Mouse (Mus musculus) gastrocnemius, postnatal 36 days (tissue): ENCODE data around the gene Gpr1. TPM values are rescaled to one million over a fixed set of nuclear protein-coding genes. Genes with fewer than 3 reads are reported as not detected.
A peak's percentile ranks its signal among the peaks of the same experiment; 100 is the strongest.
"Not testable (repeated sequence)": the region's sequence is repeated elsewhere in the genome, so short reads cannot be mapped to it uniquely, and the experiment has no call there.

ENCODE experiments used
- DNase-seq, 2 experiments: peaks; one replicate each; pipeline ENCODE4 v3.0.0; 2022
- intact Hi-C: fragments of 180-260 bp; cut with DNase I; formaldehyde crosslinking; loops from one replicate; pipeline ENCODE4 v1.15.1; 2025
- total RNA-seq, 2 experiments: library from RNA; stranded (reverse); gene quantifications; 2 replicates each; pipeline ENCODE4 v1.2.3; 2021

Gpr1 gene
- total RNA-seq, 2 experiments from 2014 or later: 0.17 to 0.48 TPM

DNA sequence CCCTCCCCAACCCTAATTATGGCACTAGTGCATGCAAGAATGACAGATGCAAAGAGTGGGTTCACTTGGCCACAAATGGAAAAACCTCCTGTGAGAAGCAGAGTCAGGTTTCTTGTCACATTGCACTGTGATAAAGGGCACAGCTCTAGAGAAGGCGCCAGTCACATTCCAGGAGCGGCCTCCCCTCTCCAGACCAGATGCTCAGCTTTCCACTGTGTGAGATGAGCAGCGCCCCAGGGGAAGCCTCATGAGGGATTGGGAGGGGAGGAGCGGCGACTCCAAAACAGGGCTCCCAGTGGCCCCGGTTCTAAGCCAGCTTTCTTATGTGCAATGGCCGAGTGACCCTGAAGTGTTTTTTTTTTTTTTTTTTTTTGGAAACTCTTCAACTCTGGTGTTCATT lies 11.5 kb upstream of the Gpr1 start:
- no peak for DNase-seq
- intact Hi-C loops: no loop called here

GRCm38 (mm10) chr1:63225009-63225408 lies 10.7 kb upstream of the Gpr1 start:
- no peak for DNase-seq
- intact Hi-C loops: no loop called here

DNA sequence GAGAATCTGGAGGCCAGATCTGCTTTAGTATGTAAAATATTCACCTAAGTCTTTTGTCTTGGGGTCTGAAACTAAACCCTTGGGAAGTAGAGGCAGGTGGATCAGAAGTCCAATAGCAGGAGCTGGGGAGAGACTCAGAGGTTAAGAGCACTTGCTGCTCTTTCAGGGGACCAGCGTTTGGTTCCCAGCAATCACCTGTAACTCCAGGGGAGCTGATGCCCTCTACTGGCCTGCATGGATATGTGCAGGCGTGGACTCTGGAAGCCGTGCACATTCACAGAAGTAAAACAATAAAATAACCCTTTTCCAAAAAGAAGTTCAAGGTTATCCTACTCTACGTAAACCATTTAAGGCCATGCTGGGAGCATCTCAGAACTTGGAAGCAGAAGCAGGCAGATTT lies 4.9 kb upstream of the Gpr1 start:
- DNase-seq: no peak
- intact Hi-C loops: no loop called here

- no peak for DNase-seq
- intact Hi-C loops: no loop called here
These were observed 288 bp upstream of the Gpr1 start for GRCm38 (mm10) chr1:63214631-63215030.

GRCm38 (mm10) chr1:63213478-63214270 lies 669 bp downstream of the Gpr1 start:
- no peak for DNase-seq
- intact Hi-C loops: no loop called here

- intact Hi-C loops: no loop called here
- no peak for DNase-seq
These were observed 4.3 kb downstream of the Gpr1 start for GRCm38 (mm10) chr1:63209861-63210529.

GRCm38 (mm10) chr1:63207607-63208006 lies 6.7 kb downstream of the Gpr1 start:
- intact Hi-C loops: no loop called here
- DNase-seq: no peak

- DNase-seq: no peak
- intact Hi-C loops: no loop called here
These were observed 9.5 kb downstream of the Gpr1 start for GRCm38 (mm10) chr1:63204660-63205394.

DNA sequence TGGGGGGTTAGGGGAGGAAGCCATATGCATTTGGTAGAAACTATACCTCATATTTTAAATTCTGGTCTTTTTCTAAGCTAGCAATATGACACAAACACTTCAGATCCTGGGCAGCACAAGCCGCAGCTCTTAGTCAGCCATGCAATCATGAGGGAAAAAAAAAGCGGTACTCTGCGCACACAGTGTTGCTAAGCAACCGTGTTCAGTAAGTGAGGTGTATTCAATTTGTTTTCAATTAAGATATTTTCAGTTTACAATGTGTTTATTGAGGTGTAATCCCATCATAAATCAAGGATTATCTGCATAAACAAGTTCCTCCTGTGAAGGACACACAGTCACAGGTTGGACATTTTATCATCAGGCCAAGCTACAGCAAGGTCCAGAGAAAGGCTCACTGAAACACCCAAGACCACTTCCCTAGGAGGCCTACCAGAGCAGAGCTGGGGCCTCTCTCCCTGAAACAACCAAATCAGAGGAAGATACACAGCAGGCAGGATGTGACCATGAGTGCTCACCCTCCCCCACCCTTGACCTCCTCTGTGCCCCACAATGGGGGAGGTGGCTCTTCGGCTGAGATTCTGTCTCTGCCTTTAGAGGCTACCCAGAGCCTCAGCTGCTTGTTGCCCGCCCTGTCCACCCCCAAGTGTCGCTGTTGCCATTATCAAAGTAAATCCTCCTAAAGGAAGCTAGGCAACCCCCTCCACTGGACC lies 10.2 kb downstream of the Gpr1 start:
- DNase-seq: no peak
- intact Hi-C loops: no loop called here

DNA sequence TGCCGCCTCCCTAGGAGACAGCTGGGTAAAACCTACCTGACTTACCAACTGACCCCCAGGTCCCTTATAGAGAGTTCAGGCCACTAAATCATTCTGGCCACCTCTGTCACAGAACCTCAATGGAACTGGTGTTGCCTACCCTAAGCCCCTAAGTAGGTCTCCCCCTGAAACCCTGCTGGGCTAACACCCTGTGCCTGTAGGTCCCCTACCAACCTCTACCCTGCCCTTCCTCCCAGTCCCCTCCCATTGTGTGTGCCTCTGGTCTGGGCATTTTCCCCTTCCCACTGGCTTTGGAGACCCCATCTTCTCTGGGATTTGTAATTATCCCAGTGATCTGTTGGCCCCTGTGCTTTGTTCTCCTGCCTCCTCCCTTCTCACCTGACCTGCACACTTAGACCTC lies 10.9 kb downstream of the Gpr1 start:
- intact Hi-C loops: no loop called here
- DNase-seq: no peak

DNA sequence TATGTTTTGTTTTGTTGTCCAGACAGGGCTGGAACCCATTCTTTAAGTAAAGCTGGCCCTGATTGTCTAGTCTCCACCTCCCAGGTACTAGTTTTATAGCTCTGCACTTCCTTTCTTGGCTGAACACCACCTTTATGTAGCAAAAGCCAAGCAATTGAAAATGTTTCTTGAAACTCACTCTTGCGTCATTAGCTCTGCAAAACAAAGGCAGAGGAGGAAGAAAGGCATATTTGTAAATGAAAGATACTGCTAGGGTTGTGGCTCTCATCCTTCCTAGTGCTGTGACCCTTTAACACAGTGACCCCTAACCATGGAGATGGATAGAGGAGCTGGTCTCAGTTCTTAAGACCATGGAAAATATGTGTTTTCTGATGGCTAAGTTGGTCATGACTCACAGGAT lies 12.7 kb downstream of the Gpr1 start:
- intact Hi-C loops: no loop called here
- DNase-seq: no peak

DNA sequence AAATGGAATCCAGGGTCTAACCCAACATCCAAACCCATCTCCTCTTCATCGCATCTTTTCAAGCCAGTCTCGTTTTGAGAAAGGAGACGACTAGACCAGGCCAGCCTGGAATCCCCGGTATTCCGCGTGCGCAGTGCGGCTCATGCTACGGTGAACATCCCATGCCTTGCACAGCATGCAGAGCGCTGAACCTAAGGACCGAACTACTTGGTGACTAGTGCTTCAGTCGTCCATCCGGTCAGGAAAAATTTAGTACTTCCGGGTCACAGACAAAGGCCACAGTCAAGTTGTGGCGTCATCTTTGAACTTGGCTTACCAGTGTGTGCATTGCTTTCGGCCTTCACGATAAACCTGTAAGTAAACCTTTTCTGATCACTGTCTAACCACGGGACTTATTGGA lies 14.0 kb downstream of the Gpr1 start:
- DNase-seq: no peak
- intact Hi-C loops: no loop called here

DNA sequence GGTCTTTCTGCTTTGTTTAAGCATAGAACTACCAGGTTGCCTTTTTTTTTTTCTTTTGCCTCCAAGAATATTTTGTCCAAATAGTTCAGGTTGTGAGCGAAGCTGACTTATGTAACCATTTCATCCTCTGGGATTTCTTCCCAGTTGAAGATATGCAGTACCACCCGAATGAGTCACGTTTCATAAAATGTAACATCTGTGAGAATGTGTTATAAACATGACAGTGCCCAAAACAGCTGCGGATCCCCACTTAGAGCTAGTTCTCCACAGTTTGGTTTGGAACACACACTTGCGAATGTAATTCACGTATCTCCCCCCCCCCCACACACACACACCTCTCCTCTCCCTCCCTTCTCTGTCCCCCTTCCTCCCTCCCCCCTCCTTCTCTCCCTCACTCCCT lies 15.0 kb downstream of the Gpr1 start:
- intact Hi-C loops: no loop called here
- DNase-seq: no peak

DNA sequence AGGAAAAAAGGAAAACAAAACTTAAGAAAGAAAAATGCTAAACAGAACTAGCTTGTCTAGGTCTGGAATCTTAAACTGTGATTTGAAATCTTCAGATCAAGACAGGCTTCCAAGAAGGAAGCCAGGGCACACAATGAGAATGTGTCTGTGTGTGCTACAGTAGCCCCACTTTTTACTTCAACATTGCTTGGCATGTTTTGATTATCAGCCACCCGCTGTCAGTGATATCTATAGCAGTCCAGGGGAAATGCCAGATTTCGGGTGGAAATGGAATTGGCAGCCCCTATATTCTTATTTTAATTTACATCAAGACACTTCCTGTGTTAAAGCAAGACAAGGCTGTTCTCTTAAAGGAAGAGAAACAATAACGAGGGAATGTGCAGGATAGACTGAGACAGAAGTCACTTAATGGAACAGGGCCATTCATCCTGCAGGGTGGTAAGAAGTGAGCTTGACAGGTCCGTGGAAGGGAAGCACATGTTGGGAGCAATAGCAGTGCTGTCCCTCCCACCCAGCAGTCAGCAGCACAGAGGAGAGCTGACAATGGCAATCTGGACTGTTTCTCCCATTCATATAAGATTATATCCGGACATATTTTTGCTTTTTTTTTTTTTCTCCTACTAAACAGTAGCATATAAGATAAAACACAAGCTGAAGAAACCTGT lies 18.4 kb downstream of the Gpr1 start:
- intact Hi-C loops: no loop called here
- DNase-seq: no peak

DNA sequence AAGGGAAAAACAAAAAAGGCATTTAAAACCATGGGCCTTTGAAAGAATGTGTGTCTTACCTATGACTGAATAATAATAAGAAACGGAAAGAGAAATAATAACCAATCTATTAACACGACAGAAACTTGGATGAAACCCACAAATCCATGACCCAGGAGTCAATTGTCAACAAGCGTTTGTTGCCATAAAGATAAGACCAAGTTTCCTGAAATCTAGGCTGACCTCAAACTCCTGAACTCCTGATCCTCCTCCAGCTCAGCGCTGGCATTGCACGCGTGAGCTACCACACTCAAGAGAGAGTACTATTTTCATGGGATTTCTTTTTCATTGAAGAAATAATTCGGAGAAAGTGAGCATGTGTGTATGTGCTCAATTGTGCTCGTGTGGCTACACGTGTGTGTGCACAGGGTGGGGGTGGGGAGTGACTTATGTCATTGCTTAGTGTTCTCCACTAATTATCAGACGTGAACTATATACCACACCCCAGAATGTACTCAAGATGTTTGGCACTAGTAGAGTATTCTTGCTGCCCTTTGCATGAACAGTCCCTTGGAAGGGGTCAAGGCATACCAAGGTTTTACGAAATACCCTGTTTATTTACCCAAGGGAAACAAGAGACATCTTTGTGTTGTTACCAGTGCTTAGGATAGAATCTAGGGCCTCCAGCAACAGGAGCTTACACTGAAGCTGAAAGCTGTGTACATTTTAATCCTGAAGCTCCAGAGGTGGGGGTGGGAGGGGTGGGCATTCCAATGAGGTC lies 21.9 kb downstream of the Gpr1 start:
- intact Hi-C loops: no loop called here
- no peak for DNase-seq

DNA sequence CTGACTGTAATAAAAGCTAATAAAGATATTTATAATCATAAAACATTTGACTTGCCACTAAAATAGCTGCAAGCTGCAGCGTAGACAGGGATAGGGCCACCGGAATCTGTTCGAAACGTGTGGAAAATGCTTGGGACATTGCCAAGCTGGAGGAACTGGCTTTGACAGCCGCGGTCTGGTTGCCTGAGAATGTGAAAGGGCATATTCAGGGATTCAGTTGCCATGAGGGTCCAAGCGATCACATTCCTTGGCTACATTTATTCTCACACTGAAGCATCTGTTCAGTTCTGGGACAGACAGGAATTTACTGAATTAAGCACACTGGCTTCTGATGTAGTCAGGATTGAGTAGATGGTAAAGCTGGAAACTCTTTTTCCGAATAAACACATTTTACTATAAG lies 23.5 kb downstream of the Gpr1 start:
- intact Hi-C loops: no loop called here
- DNase-seq: no peak

- no peak for DNase-seq
- intact Hi-C loops: loop anchor here (5.0 kb wide), 1 partner anchor 49 kb away; no protein-coding TSS in a partner anchor
These were observed 25.8 kb downstream of the Gpr1 start for GRCm38 (mm10) chr1:63188536-63188935.

GRCm38 (mm10) chr1:63185430-63185829 lies 28.9 kb downstream of the Gpr1 start:
- intact Hi-C loops: loop anchor here (5.0 kb wide), 1 partner anchor 52 kb away; no protein-coding TSS in a partner anchor
- not testable (repeated sequence) for DNase-seq

GRCm38 (mm10) chr1:63182636-63183270 lies 31.6 kb downstream of the Gpr1 start:
- intact Hi-C loops: loop anchor here (5.0 kb wide), 2 partner anchors 70 to 205 kb away; no protein-coding TSS in a partner anchor
- DNase-seq: peak in 1 of 2 experiments; percentile 22
